Mouse (Mus musculus) ES-Bruce4 (cell line): ENCODE measurements around the gene Kcna6. TPM values are rescaled to one million over a fixed set of nuclear protein-coding genes. Genes with fewer than 3 reads are reported as not detected.

Experiments used
- H3K27ac ChIP-seq: 2 replicates; pipeline ENCODE4 v1.5.1; 2012; ENCODE audit warnings: low read length, inconsistent platforms; ENCODE audit not compliant: insufficient read depth
- H3K27me3 ChIP-seq: 2 replicates; pipeline ENCODE4 v1.6.1; 2012; ENCODE audit warnings: mild to moderate bottlenecking, low read length, inconsistent platforms; ENCODE audit not compliant: control insufficient read depth, poor library complexity, insufficient read depth, severe bottlenecking
- H3K36me3 ChIP-seq: 2 replicates; pipeline ENCODE4 v1.6.1; 2012; ENCODE audit warnings: inconsistent platforms, mild to moderate bottlenecking, low read length, moderate library complexity; ENCODE audit not compliant: control insufficient read depth, poor library complexity, insufficient read depth, severe bottlenecking
- H3K4me1 ChIP-seq: one replicate; pipeline ENCODE4 v1.8.1; 2011; ENCODE audit warnings: low read length; ENCODE audit not compliant: control insufficient read depth, insufficient read depth
- H3K4me3 ChIP-seq: 2 replicates; pipeline ENCODE4 v1.5.1; 2011; ENCODE audit warnings: low read depth, mild to moderate bottlenecking, low read length
- H3K9ac ChIP-seq: 2 replicates; pipeline ENCODE4 v1.6.1; 2012; ENCODE audit warnings: low read depth, mild to moderate bottlenecking, inconsistent platforms; ENCODE audit not compliant: poor library complexity, severe bottlenecking
- H3K9me3 ChIP-seq: replicated peaks from 2 replicates; pipeline ENCODE4 v1.6.1; 2012; ENCODE audit warnings: mild to moderate bottlenecking, low read length, inconsistent platforms; ENCODE audit not compliant: control insufficient read depth, poor library complexity, insufficient read depth, severe bottlenecking
- CTCF ChIP-seq: IDR thresholded peaks from one replicate; pipeline ENCODE4 v1.8.1; 2011; ENCODE audit warnings: low read depth, low read length
- EP300 ChIP-seq: IDR thresholded peaks from 2 replicates; pipeline ENCODE4 v1.6.1; 2011; ENCODE audit warnings: low read depth, low read length; ENCODE audit not compliant: insufficient read depth
- POLR2A ChIP-seq: IDR thresholded peaks from one replicate; pipeline ENCODE4 v1.8.1; 2011; ENCODE audit warnings: low read length; ENCODE audit not compliant: insufficient read depth
- polyA plus RNA-seq: library from polyadenylated mRNA; stranded (reverse); fragments of >200 nt; gene quantifications from 2 replicates; pipeline ENCODE4 v1.2.4, GENCODE M21; 2011; ENCODE audit warnings: low read depth; ENCODE audit not compliant: missing spikeins, insufficient read depth, insufficient read length

Kcna6 gene
- polyA plus RNA-seq, 1 experiment, result 0.58 TPM

DNA sequence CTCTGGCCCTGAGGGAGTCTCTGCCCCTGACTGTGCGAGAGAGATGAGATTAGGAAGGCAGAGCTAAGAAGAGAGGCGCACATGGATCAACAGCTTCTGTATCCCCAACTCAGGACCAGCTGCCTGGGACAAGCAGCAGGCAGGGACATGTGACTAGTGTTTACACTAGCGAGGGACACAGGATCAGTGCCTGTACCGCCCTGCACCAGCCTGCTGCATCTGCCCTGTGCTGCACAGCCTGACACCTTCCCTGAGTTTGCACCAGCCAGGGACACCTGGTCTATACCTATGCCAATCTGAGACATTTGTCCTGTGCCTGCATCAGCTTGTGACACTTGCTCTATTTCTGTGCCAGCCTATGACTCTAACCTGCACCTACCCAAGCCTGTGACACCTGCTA is 33.4 kb upstream of the Kcna6 start:
- H3K9me3 ChIP-seq, result no peaks in the 10 kb centered on the region
- no peaks in the 10 kb centered on the region for H3K4me1 ChIP-seq
- TF ChIP-seq POLR2A, result no peak
- no peak for TF ChIP-seq CTCF
- no peak for TF ChIP-seq EP300
- no peaks in the 10 kb centered on the region for H3K27me3 ChIP-seq
- no peak overlapping the region for H3K27ac ChIP-seq
- H3K4me3 ChIP-seq, result no peak overlapping the region
- no peaks in the 10 kb centered on the region for H3K36me3 ChIP-seq
- no peak overlapping the region for H3K9ac ChIP-seq

DNA sequence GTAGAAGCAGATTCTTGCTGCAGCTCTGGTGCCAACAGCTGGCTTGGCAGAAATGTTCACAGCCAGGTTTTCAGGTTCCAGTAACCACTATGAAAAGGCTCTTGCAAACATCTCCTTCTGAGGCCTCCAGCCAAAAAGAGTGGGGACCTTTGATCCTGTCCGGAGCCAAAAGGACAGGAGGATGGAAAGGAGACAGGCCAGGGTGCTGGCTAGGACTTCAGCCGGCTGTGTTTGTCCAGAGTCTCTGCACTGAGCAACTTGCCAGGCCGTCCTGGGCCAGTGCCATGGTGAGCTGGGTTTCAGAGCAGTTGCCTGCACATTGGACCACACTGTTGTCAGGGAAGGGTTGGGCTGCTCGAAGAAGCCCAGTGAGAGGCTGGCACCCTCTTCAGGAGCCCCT is 31.9 kb upstream of the Kcna6 start:
- Histone ChIP-seq H3K4me1 (no peaks in the 10 kb centered on the region), H3K9me3 (no peaks in the 10 kb centered on the region), H3K4me3 (no peak overlapping the region), H3K36me3 (no peaks in the 10 kb centered on the region), H3K27me3 (no peaks in the 10 kb centered on the region), H3K27ac (no peak overlapping the region), H3K9ac (no peak overlapping the region)
- TF ChIP-seq CTCF (no peak), POLR2A (no peak), EP300 (no peak)

- no peaks in the 10 kb centered on the region for H3K27me3 ChIP-seq
- no peak overlapping the region for H3K27ac ChIP-seq
- no peak overlapping the region for H3K4me3 ChIP-seq
- H3K9me3 ChIP-seq, result no peaks in the 10 kb centered on the region
- TF ChIP-seq POLR2A, result no peak
- no peak overlapping the region for H3K9ac ChIP-seq
- H3K4me1 ChIP-seq, result no peaks in the 10 kb centered on the region
- H3K36me3 ChIP-seq, result no peaks in the 10 kb centered on the region
These were observed 29.8 kb upstream of the Kcna6 start for GRCm38 (mm10) chr6:126770146-126770731.

GRCm38 (mm10) chr6:126768957-126769665 is 28.6 kb upstream of the Kcna6 start:
- Histone ChIP-seq H3K4me1 (no peaks in the 10 kb centered on the region), H3K27ac (no peak overlapping the region)

GRCm38 (mm10) chr6:126767610-126768532 is 27.4 kb upstream of the Kcna6 start:
- no peak overlapping the region for H3K9ac ChIP-seq
- H3K4me1 ChIP-seq, result no peaks in the 10 kb centered on the region
- no peak overlapping the region for H3K4me3 ChIP-seq
- no peaks in the 10 kb centered on the region for H3K27me3 ChIP-seq
- no peaks in the 10 kb centered on the region for H3K36me3 ChIP-seq
- H3K27ac ChIP-seq, result no peak overlapping the region
- no peaks in the 10 kb centered on the region for H3K9me3 ChIP-seq
- TF ChIP-seq EP300, result no peak
- no peak for TF ChIP-seq POLR2A
- no peak for TF ChIP-seq CTCF

More at GRCm38 (mm10) chr6:126768957-126769665, 28.6 kb upstream of the Kcna6 start:
- Histone ChIP-seq H3K9ac (no peak overlapping the region), H3K9me3 (no peaks in the 10 kb centered on the region), H3K36me3 (no peaks in the 10 kb centered on the region), H3K27me3 (no peaks in the 10 kb centered on the region), H3K4me3 (no peak overlapping the region)
- TF ChIP-seq EP300 (no peak), CTCF (no peak), POLR2A (no peak)

- no peak overlapping the region for H3K9ac ChIP-seq
- no peak for TF ChIP-seq CTCF
- TF ChIP-seq EP300, result no peak
- TF ChIP-seq POLR2A, result no peak
These were observed 26.1 kb upstream of the Kcna6 start for GRCm38 (mm10) chr6:126766552-126766951.

More at GRCm38 (mm10) chr6:126766552-126766951, 26.1 kb upstream of the Kcna6 start:
- Histone ChIP-seq H3K27me3 (no peaks in the 10 kb centered on the region), H3K4me3 (no peak overlapping the region), H3K9me3 (no peaks in the 10 kb centered on the region), H3K27ac (no peak overlapping the region), H3K4me1 (no peaks in the 10 kb centered on the region), H3K36me3 (no peaks in the 10 kb centered on the region)
